Mouse (Mus musculus): ENCODE measurements at regions not wholly inside any gene's neighbourhood (a gene's known extent, or its start where the extent isn't known, plus 50 kb on each side); places are given as distances from the start of the nearest gene placed in this dataset.

GRCm38 (mm10) chrX:57784959-57785358, 237.5 kb upstream of the Zic3 start:
- no peak for DNase-seq

GRCm38 (mm10) chrX:57787615-57788014, 234.9 kb upstream of the Zic3 start:
- no peak for DNase-seq

- DNase-seq = peak in 1 of 2 experiments; percentile 1
Measured at GRCm38 (mm10) chrX:57797956-57798355, 224.5 kb upstream of the Zic3 start.

- no peak for DNase-seq
Measured at GRCm38 (mm10) chrX:57798394-57798793, 224.1 kb upstream of the Zic3 start.

GRCm38 (mm10) chrX:57798869-57799268, 223.6 kb upstream of the Zic3 start:
- DNase-seq = no peak

Measured in kidney, postnatal 4 days (tissue).